Mouse (Mus musculus) left cerebral cortex, postnatal 4 days (tissue): ENCODE data around the gene Muc1. TPM values are rescaled to one million over a fixed set of nuclear protein-coding genes. Genes with fewer than 3 reads are reported as not detected.
"Not testable (repeated sequence)": the region's sequence is repeated elsewhere in the genome, so short reads cannot be mapped to it uniquely, and the experiment has no call there.

Experiments
- DNase-seq: peaks from one replicate; pipeline ENCODE4 v3.0.0-alpha.2; 2022
- intact Hi-C: fragments of 180-260 bp; cut with DNase I; formaldehyde crosslinking; loops from one replicate; pipeline ENCODE4 v1.15.1; 2025
- total RNA-seq, 2 experiments: library from RNA; stranded (reverse); gene quantifications; 2 replicates each; pipeline ENCODE4 v1.2.3; 2021

The Muc1 gene
- total RNA-seq, 2 experiments from 2014 or later, result 1.0 to 2.0 TPM

DNA sequence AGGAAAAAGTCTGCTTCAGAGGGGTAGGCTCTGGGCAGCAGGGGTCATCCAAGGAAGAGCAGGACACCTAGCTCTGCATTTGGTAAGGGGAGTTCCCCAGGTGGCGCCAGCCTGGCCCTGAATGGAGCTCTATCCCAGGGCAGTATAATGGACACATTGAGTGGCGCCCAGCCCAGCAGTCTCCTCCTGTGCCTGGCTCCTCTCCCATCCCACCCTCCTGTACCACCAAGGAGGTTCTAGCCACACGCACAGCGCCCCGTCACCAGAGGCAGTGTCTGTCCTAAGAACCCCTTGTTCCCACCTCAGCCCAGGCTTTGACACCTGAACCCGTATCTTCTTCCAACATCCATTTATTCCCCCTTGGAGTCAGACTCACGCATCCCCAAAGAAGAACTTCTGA lies 19.1 kb upstream of the Muc1 start:
- no peak for DNase-seq
- intact Hi-C loops, result loop anchor here (5.0 kb wide), 1 partner anchor 117 kb away; the partner anchor contains the start of gene Rusc1

DNA sequence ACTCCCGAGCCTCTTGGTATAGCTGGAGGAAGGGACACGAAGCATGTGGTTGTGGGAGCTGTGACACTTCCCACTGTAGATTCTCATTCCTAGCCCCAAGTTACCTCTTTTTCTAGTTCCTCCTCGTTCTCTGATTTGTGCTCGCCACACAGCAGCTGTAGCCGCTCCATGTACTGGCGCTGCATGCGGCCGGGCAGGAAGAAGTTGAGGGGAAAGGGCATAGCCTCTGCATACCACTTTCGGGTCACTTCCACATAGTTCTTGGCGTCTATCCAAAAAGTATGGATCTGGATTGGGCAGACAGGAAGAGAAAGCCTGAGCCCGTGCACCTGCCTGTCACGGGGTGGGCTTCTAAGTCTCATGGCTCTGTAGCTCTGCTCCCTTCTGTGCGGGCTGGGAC lies 18.7 kb upstream of the Muc1 start:
- intact Hi-C loops, result loop anchor here (5.0 kb wide), 1 partner anchor 118 kb away; the partner anchor contains the start of gene Rusc1
- no peak for DNase-seq

DNA sequence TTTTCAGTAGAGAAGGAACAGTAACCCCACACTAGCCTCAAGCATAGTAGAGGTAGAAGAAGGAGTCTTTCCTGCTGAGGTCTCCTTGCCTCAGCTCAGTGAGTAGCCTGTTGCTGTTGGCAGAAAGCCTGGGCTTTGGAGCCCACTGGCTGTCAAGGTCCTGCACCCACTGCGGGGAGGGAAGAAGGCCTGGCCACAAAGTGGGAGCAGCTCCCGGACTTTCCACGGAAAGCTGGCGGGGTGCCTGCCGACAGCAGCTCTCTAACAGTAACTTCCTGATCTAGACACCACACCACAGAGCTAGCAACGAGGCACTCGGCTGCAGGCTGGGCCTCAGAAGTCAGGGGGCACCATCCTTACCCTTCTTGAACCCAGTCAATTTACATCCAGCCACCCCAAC lies 18.1 kb upstream of the Muc1 start:
- intact Hi-C loops, result loop anchor here (5.0 kb wide), 1 partner anchor 118 kb away; the partner anchor contains the start of gene Rusc1
- DNase-seq, result no peak

DNA sequence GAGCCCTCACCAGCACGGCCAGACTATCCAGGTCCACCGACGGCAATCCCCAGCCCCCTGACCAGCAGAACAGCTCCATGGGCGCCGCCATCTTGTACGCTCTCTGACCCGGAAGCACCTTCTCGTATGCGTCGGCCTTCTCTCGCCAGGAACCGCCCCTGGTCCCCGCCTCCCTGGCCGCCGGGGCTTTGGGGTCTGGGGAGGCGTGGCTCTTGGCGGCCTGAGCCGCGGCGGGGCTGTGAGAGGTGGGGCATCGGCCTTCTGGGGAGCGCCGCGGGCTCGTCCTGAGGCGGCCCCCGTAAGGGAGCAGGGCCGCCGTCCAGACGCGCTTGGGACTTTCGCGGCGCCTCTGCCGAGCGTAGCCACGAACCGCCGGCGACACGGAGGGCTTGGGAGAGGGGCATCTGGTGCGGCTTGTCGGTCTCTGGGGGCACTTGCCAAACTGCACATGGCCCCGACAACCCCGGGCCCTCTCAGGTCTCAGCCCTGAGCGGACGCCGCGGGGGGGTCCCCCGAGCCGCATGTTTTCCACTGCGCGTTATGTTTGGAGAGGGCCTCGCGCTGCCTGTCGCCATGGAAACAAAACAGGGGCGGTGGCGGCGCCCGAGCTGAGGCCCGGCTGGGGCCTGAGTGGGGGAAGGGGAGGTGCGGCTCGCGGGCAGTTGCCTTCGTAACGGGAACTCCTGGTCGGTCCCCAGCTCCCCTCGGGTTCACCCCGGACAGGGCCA lies 14.9 kb upstream of the Muc1 start:
- intact Hi-C loops, result loop anchor here (5.0 kb wide), 1 partner anchor 122 kb away; the partner anchor contains the start of gene Rusc1

DNA sequence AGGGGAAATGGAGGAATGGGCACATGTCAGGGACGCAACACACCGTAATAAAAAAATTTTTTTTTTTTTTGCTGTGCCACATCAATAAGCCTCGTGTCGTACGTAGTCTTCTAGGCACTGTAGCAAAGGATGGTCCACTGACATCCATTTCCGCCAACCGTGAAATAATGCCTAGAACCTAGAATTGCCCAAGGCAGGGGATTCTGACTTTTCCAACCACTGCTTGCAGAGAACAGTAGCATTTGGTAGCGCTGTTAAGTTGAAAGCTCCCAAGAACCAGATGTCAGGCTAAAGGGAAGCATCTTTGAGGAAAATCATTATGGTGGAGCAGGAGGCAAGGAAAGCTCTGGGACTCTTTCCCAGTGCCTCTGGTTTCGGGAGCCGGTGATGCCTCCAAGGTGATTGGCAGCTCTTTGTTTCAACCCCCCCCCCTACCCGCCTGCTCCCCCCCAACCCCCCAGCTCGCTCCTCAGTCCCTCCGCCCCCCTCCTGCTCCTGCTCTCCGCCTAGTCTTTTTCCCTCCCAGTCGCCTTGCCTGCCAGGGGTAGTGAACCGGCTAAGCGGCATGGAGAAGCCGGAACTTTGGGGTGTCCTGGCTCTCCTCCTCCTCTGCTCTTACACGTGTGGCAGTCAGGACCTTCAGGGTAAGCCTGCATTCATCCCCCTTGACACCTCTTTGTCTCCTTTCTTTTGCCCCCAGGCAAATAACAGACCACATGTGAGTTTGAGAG lies 14.0 kb upstream of the Muc1 start, which contains the start of gene Thbs3:
Gene Thbs3, plus strand, starts transcription at position 500 of the 731 bp plus-strand sequence.
- DNase-seq, result no peak
- intact Hi-C loops, result loop anchor here (5.0 kb wide), 1 partner anchor 123 kb away; the partner anchor contains the start of gene Rusc1

More for the DNA sequence above, 14.9 kb upstream of the Muc1 start:
- peak; percentile 95 for DNase-seq

DNA sequence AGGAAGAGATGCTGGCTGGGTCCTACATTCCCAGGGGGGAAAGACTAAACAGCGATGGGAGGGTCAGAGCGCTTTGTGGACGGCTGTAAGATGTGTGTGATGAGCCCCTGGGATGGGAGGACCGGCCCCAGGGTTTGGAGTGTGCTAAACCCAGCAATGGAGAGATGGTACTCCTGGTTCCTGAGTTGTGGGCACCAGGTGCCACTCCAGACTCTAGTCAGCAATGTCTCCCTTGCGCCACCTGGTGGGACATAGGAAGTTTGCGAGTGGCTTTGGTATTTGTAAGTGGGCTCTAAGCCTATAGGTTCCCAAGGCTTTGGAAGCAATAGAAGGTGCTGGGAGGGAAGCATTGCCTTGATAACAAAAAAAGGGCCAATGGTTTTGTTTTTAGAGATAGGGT lies 13.0 kb upstream of the Muc1 start:
- intact Hi-C loops, result no loop called here
- DNase-seq, result peak; percentile 89

DNA sequence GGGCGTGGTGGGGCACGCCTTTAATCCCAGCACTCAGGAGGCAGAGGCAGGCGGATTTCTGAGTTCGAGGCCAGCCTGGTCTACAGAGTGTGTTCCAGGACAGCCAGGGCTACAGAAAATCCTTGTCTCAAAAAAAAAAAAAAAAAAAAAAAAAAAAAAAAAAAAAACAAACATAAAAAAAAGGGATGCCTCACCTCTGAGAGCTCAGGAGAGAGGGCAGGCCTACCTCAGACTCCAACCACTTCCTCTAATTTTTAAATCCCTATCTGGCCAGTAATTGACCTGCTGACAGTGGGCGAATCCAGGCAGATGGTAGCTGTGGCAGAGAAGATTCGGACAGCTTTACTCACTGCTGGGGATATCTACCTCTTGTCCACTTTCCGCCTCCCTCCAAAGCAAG lies 12.4 kb upstream of the Muc1 start:
- intact Hi-C loops, result not testable (repeated sequence)

DNA sequence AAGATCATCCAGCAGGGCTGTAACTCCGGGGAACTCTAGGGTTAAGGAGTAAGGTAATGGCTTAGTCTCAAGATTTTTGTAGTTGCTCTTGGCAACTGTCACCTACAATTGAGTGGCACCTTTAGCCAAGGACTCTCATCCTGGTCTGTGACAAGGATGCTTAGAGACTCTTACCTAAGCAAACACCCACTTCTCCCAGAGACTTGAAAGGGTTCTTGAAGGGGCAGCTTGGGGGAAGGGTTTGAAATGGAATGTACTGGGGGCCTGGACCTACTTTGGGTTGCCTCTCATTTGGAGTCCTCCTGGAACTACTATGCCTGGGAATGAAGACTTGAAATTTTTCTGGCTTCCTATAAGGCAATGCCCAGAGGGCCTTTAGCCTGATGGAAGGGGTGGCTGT lies 10.6 kb upstream of the Muc1 start:
- intact Hi-C loops, result no loop called here

More for the DNA sequence above, 12.4 kb upstream of the Muc1 start:
- not testable (repeated sequence) for DNase-seq

DNA sequence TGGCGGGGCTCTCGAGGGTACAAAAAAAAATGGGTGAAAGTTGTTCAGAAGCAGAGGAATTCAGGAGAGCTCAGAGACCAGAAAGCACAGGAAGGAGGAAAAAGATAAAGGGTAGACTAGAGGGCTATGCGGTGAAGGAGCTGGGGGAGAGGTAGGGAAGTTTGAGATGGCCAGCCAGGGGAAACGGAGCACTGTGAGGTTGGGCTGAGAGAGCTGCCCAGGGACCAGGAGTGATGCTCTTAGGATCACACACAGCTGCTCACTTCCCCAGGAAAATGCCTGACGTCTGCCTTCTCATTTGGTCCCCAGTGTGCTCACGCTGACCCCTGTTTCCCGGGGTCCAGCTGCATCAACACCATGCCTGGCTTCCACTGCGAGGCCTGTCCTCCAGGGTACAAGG lies 9.3 kb upstream of the Muc1 start:
- intact Hi-C loops, result no loop called here
- DNase-seq, result no peak

More for the DNA sequence above, 10.6 kb upstream of the Muc1 start:
- no peak for DNase-seq

DNA sequence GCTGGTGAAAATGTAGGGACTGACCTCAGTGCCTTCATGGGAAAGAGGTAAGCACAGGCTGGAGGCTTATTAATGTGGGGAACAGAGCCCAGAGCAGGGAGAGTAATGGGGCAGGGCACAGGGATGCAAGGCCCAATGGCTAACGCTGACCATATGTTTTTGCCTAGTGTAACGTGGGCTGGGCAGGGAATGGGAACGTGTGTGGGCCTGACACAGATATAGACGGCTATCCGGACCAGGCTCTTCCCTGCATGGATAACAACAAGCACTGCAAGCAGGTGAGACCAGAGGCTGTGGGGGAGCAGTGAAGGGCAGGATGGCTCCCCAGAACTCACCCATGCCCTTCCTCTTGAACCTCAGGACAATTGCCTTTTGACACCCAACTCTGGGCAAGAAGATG lies 7.7 kb upstream of the Muc1 start:
- DNase-seq, result no peak
- intact Hi-C loops, result no loop called here

DNA sequence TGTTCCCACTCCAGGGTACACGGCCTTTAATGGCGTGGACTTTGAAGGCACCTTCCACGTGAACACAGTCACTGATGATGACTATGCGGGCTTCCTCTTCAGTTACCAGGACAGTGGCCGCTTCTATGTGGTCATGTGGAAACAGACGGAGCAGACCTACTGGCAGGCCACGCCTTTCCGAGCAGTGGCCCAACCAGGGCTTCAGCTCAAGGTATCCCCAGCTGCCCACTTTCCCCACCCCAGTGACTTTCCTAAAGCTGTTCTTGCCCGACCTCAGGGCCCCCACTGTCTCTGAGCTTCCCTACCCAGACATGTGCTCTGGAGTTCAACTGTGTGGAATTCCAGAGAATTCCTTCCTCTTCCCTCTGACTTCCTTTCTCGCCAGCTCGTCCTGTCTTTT lies 4.1 kb upstream of the Muc1 start:
- no peak for DNase-seq
- intact Hi-C loops, result no loop called here

DNA sequence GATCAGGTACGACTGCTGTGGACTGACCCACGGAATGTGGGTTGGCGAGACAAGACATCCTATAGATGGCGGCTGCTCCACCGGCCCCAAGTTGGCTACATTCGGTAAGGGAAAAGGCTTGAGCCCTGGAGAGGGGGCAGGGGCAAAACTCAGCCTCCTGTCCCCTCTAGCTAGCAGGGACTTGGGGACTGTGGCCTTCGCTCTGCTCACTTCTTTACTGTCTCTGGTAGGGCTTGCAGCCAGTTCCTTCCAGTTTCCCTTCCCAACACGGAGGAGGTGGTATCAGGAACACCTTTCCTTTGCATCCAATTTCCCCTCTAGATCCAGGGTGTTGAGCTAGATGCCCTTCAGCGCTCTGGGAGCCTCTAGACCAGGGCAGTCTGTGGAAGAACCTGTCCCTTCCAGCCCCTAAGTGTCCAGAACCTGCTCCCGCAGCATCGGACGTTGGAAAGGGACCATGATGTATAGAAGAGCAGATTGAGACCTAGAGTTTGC lies 3.5 kb upstream of the Muc1 start:
- intact Hi-C loops, result no loop called here
- DNase-seq, result no peak

DNA sequence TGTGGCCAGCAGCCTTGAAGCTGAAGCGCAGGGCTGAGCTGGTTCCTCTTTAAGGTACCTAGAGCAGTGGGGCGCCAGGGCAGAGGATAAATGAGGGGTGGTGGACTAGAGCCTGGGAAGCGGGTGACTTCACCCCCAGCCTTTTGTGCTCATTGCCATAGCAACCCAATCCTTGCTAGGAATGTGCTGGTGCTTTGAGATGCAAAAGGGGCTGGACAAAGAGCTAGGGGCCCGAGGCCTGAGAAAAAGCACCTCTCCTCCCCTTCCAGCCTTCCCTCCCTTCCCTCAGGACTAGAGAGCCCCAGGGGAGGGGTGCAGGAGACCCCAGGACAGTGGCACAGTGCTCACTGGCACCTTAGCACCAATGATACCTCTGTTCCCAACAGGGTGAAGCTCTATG lies 2.9 kb upstream of the Muc1 start:
- DNase-seq, result no peak
- intact Hi-C loops, result no loop called here

DNA sequence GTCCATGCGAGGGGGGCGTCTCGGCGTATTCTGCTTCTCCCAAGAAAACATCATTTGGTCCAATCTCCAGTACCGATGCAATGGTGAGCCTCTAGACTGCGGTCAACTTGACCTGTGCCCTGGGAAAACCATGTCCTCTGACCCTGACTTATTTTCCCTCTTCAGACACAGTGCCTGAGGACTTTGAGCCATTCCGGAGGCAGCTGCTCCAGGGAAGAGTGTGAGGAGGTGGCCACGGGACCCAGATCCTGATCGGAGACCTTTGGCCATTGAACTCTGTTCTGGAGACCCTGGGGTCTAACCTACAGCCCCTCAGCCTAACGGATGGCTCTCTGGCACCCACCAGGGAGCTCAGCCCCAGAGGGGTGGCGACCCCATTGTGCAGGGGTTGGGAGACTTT lies 2.5 kb upstream of the Muc1 start:
- intact Hi-C loops, result no loop called here
- no peak for DNase-seq

DNA sequence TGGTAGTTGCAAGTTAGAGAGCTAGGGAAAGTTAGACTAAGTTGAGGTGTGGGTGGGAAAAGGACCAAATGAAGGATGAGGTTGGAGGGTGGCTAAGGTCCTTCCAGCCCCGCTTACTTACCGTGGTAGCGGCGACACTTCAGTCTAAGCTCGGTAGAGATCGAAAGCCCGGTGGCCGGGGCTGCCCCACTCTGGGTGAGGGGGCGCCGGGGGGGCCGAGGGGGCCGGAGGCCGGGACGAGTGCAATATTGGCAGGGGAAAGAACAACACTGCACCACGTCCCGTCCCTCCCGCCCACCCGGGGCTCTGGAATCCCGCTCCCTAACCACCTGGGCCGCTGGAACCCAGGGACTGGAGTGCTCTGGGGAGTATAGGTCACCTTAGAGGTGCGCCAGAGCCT lies 2.0 kb upstream of the Muc1 start, which contains the start of gene Mtx1:
Gene Mtx1, minus strand, starts transcription at position 189 of the 400 bp plus-strand sequence.
- intact Hi-C loops, result no loop called here
- no peak for DNase-seq

DNA sequence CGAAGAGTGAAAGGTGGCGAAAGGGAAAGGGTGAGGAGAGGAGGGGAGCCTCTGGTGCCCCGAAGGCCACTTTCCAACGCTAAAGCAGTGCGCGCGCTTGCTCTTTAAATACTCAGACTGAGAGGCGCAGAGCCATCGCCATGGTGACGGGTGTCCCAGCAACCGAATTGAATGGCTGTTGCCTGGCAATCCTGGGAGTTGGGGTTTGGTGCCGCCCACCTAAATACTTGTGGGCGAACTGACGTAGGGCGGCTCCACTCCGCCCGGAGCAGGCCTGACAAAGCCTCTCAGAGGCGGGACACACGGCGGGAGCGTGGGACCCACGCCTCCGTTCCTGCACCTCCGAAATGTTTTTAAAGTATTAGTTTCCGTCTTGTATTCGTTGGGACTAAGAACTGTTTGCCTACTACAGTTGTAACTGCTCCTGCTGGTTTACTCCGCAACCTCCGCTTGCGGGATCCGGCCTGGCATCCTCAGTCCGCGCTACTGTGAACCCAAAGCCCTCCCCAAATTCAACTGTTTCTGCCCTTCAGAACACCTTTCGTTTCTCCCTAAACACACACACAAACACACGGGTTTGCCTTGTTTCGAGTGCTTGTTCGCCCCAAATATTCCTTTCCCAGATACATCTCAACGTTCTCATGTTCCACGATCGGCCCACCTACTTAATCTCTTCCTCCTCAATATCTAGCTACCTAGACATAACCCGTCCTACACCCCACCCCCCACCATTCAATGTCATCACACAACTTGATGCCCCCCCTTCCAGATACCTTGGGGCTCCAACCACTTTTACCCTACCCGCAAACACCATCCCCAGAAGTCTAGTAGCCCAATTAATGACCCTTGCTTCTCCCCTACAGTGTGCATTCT lies 1.3 kb upstream of the Muc1 start:
- peak; percentile 86 for DNase-seq
- intact Hi-C loops, result no loop called here

DNA sequence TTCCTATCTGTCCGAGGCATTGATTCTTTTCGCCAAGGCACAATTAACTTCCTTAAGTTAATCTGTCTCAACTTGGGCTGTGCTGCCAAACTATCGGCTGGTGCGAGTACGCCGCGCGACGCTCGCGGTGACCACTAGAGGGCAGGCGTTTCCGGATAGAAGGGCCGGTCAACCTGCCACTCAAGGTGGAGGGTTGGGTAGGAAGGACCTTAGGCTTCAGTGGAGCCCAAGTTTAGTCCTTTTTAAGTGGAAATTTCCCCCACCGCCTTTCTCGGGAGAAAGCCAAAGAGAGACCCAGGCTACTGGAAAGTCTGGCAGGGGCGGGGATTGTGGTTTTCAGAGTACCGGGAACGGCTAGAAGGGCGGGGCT lies 692 bp upstream of the Muc1 start:
- intact Hi-C loops, result no loop called here
- DNase-seq, result peak; percentile 87

DNA sequence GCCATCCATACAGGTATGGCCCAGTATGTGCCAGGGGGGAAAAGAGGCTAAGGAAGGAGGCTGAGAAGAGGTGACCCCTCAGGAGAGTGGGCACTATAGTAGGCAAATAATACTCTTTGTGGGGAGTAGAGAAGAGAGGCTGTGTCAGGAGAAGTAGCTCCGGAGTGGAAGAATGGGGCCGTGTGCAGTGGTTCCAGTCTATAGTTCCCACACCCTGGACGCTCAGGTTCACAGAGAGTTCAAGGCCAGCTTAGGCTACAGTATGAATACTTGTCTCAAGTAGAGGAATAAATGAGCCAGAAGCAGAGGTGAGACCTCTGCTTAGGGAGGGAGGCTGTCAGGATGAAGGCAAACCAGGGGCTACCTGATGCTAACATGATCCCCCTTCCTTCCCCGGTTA lies 419 bp downstream of the Muc1 start:
- intact Hi-C loops, result no loop called here
- DNase-seq, result no peak

DNA sequence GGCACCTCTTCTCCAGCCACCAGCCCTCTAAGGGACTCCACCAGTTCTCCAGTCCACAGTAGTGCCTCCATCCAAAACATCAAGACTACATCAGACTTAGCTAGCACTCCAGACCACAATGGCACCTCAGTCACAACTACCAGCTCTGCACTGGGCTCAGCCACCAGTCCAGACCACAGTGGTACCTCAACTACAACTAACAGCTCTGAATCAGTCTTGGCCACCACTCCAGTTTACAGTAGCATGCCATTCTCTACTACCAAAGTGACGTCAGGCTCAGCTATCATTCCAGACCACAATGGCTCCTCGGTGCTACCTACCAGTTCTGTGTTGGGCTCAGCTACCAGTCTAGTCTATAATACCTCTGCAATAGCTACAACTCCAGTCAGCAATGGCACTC lies 1.7 kb downstream of the Muc1 start:
- no peak for DNase-seq

DNA sequence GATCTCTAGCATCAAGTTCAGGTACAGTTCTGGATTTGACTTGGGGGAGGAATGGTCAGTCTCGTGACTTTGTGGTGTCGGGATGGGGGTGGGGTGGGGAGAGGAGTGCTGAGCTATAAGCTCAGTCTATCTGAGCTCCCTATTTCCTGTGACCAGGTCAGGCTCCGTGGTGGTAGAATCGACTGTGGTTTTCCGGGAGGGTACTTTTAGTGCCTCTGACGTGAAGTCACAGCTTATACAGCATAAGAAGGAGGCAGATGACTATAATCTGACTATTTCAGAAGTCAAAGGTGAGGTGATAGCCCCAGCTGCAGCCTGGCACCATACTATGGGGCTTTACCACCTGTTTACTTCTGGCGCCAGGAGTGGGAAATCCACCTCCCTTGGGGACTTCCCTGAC lies 2.5 kb downstream of the Muc1 start:
- DNase-seq, result no peak
- intact Hi-C loops, result no loop called here

More for the DNA sequence above, 1.7 kb downstream of the Muc1 start:
- intact Hi-C loops, result no loop called here
